7 mouse cellular contexts compared by ENCODE assay signal in genomic region chr1:127500219-127500618, GRCm38 (mm10).
DNase-seq lines count a peak whose midpoint lies in the region; ATAC-seq and TF ChIP-seq lines count a peak whose summit lies in the region.

No protein-coding gene starts in this region.

- intact Hi-C loops in left cerebral cortex, postnatal 10 days (cut with DNase I) = loop anchor here (2.0 kb wide), 1 partner anchor 267 kb away; no protein-coding TSS in a partner anchor

- no peak overlapping the region for H3K4me3 ChIP-seq in forebrain, postnatal 0 days (ENCODE audit: low read depth, low read length)
- H3K4me3 ChIP-seq in hindbrain, embryonic 16.5 days (ENCODE audit: low read length) = no peak overlapping the region
- no peak overlapping the region for H3K4me3 ChIP-seq in midbrain, embryonic 15.5 days

- no peaks in the 10 kb centered on the region for H3K9me3 ChIP-seq in forebrain, postnatal 0 days (ENCODE audit: low read length)
- no peaks in the 10 kb centered on the region for H3K9me3 ChIP-seq in hindbrain, embryonic 16.5 days (ENCODE audit: control insufficient read depth, low read length)
- H3K9me3 ChIP-seq in midbrain, embryonic 15.5 days = no peaks in the 10 kb centered on the region

- DNase-seq in T-cell, adult 2 months (ENCODE audit: low spot score) = peak; percentile 64
- DNase-seq in cerebellum, adult 11-12 months = peak; percentile 79
- peak; percentile 90 for DNase-seq in forebrain, postnatal 0 days
- peak; percentile 73 to 83 for DNase-seq in left cerebral cortex, postnatal 10 days (ENCODE audit: extremely low spot score in 1 of 2, low spot score in 2 of 2)
- DNase-seq in spleen, adult 18-20 months = peak; percentile 70 to 88

- H3K27ac ChIP-seq in forebrain, postnatal 0 days (ENCODE audit: low read depth, low read length) = no peak overlapping the region
- no peak overlapping the region; the same call in 1 of the 2 replicates for H3K27ac ChIP-seq in hindbrain, embryonic 16.5 days (ENCODE audit: low read depth, low read length)
- H3K27ac ChIP-seq in midbrain, embryonic 15.5 days = peak overlapping the region; percentile 75

- no peaks in the 10 kb centered on the region for H3K36me3 ChIP-seq in forebrain, postnatal 0 days (ENCODE audit: insufficient read depth)
- no peaks in the 10 kb centered on the region for H3K36me3 ChIP-seq in hindbrain, embryonic 16.5 days (ENCODE audit: control insufficient read depth, insufficient read depth, low read length)
- H3K36me3 ChIP-seq in midbrain, embryonic 15.5 days (replicated peaks) = 0 out of 2 replicates have a peak, but pooled peaks cover 2% of the 10 kb centered on the region

- ATAC-seq in forebrain, postnatal 0 days = peak; percentile 86
- peak; percentile 77 for ATAC-seq in hindbrain, embryonic 16.5 days
- peak; percentile 69 for ATAC-seq in midbrain, embryonic 15.5 days (replicated peaks)

- no peak overlapping the region for H3K9ac ChIP-seq in forebrain, postnatal 0 days
- no peak overlapping the region for H3K9ac ChIP-seq in hindbrain, embryonic 16.5 days (ENCODE audit: low read depth, low read length)
- H3K9ac ChIP-seq in midbrain, embryonic 15.5 days = no peak overlapping the region

- 12% methylated on average over 8 of the region's 8 CpGs for WGBS in forebrain, postnatal 0 days
- 7% methylated on average over 8 of the region's 8 CpGs for WGBS in hindbrain, embryonic 16.5 days
- WGBS in midbrain, embryonic 15.5 days = 5% methylated on average over 8 of the region's 8 CpGs

- peak; percentile 98 for TF ChIP-seq CTCF in forebrain, postnatal 0 days (IDR thresholded peaks at IDR 0.05; ENCODE audit: low read depth)

- no peaks in the 10 kb centered on the region for H3K4me1 ChIP-seq in forebrain, postnatal 0 days (ENCODE audit: insufficient read depth)
- no peaks in the 10 kb centered on the region for H3K4me1 ChIP-seq in hindbrain, embryonic 16.5 days (ENCODE audit: control insufficient read depth, insufficient read depth, low read depth, low read length)
- peaks cover 10% of the 10 kb centered on the region for H3K4me1 ChIP-seq in midbrain, embryonic 15.5 days

- no peaks in the 10 kb centered on the region for H3K27me3 ChIP-seq in forebrain, postnatal 0 days (ENCODE audit: insufficient read depth, low read length)
- no peaks in the 10 kb centered on the region for H3K27me3 ChIP-seq in hindbrain, embryonic 16.5 days (replicated peaks; ENCODE audit: control insufficient read depth, insufficient read depth, low read length)
- H3K27me3 ChIP-seq in midbrain, embryonic 15.5 days (replicated peaks) = no peaks in the 10 kb centered on the region

- H3K4me2 ChIP-seq in forebrain, postnatal 0 days (ENCODE audit: low read depth) = no peak overlapping the region
- H3K4me2 ChIP-seq in hindbrain, embryonic 16.5 days (ENCODE audit: low read length) = no peak overlapping the region
- H3K4me2 ChIP-seq in midbrain, embryonic 15.5 days = peak overlapping the region; percentile 1; the same call in 1 of the 2 replicates
